Mouse (Mus musculus): ENCODE data around the gene B4galnt2. TPM values are rescaled to one million over a fixed set of nuclear protein-coding genes. Genes with fewer than 3 reads are reported as not detected.
A peak's percentile ranks its signal among the peaks of the same experiment; 100 is the strongest.

B4galnt2 gene
- polyA plus RNA-seq, 1 experiment from 2014 or later: 1.1 TPM

DNA sequence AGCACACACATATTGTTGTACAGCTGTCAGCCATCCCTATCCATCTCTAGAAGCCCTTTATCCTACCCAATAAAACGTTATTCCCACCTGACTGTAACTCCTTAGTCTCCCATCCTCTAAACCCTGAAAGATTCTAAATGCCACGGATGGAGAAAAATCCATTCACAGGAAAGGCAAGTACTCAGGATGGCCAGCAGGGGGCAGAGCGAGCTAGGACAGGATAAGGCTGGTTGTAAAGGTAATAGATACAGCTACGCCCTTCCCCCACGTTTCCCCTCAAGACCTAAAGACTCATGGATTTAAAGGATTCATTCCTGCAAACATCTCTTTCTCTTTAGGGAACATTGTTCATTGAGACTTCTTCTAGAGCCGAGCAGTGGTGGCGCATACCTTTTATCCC is 38.4 kb downstream of the B4galnt2 start:
- H3K36me3 ChIP-seq (ENCODE audit: insufficient read depth, low read length): no peaks in the 10 kb centered on the region
- H3K27me3 ChIP-seq (ENCODE audit: insufficient read depth, low read length): no peaks in the 10 kb centered on the region
- H3K9me3 ChIP-seq (replicated peaks; ENCODE audit: low read length): no peaks in the 10 kb centered on the region
- H3K27ac ChIP-seq: no peak overlapping the region
- 17% methylated on average over 7 of the region's 7 CpGs for WGBS
- no peak overlapping the region; the same call in 1 of the 2 replicates for H3K4me2 ChIP-seq (ENCODE audit: low read length)
- ATAC-seq (replicated peaks; ENCODE audit: low FRiP score, low read depth) (no peak), DNase-seq (ENCODE audit: low spot score) (peak; percentile 85)
- H3K9ac ChIP-seq (ENCODE audit: low read depth, low read length): no peak overlapping the region
- no peaks in the 10 kb centered on the region for H3K4me1 ChIP-seq (replicated peaks; ENCODE audit: insufficient read depth, low read length)
- peak; percentile 99 for TF ChIP-seq CTCF (IDR thresholded peaks at IDR 0.05; ENCODE audit: low read depth)
- H3K4me3 ChIP-seq (replicated peaks; ENCODE audit: low read depth, low read length): no peak overlapping the region

DNA sequence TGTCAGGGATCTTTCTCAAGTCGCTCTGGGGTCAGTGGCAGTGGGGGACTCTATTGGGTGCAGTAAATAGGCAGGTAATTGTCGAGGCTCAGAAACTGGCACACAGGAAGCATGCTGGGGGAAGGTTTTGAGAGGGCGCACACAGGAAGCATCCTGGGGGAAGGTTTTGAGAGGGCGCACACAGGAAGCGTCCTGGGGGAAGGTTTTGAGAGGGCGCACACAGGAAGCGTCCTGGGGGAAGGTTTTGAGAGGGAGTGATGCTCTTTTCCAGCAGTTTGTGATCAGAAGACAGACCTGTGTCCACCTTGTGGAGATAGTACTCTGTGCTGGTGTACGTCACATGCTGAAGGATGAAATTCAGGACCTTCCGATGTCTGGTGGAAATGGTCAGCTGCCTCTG is 38.9 kb downstream of the B4galnt2 start:
- WGBS: 30% methylated on average over 9 of the region's 9 CpGs
- Histone ChIP-seq H3K4me1 (replicated peaks; ENCODE audit: insufficient read depth, low read length) (no peaks in the 10 kb centered on the region), H3K9ac (ENCODE audit: low read depth, low read length) (no peak overlapping the region), H3K9me3 (replicated peaks; ENCODE audit: low read length) (no peaks in the 10 kb centered on the region), H3K27ac (no peak overlapping the region), H3K4me2 (ENCODE audit: low read length) (no peak overlapping the region; the same call in 1 of the 2 replicates), H3K27me3 (ENCODE audit: insufficient read depth, low read length) (no peaks in the 10 kb centered on the region), H3K4me3 (replicated peaks; ENCODE audit: low read depth, low read length) (no peak overlapping the region), H3K36me3 (ENCODE audit: insufficient read depth, low read length) (no peaks in the 10 kb centered on the region)
- TF ChIP-seq CTCF (IDR thresholded peaks at IDR 0.05; ENCODE audit: low read depth): no peak
- ATAC-seq (replicated peaks; ENCODE audit: low FRiP score, low read depth): no peak; the same call in 1 of the 2 replicates
- DNase-seq (ENCODE audit: low spot score): no peak

DNA sequence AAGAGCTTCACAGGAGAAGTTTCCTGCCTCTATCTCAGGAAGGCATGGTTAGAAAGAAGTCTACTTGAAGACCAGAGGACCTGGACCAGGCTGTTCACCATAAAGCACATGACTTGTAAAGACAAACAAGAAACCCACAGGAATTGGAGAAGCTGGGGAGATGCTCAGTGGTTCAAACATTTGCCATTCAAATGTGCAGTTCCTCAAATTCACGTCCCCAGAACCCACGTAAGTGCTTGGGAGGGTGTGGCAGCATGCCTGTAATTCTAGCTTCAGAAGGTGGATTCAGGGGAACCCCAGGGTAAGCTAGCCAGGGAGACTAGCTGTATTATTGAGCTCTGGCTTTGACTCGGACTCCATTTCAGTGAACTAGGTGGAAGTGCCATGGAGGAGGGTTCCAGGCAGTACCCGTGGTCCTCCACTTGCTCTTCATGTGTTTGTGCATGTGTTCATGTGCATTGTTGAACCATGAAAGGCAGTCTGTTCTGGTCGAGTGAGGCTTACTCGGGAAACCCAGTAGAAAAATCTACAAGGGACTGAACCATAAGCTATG is 44.7 kb downstream of the B4galnt2 start:
- ATAC-seq (replicated peaks; ENCODE audit: low FRiP score, low read depth) (no peak), DNase-seq (ENCODE audit: low spot score) (no peak)
- H3K27ac ChIP-seq: no peak overlapping the region
- 68% methylated on average over 6 of the region's 6 CpGs for WGBS
- no peaks in the 10 kb centered on the region for H3K36me3 ChIP-seq (ENCODE audit: insufficient read depth, low read length)
- no peak overlapping the region for H3K4me3 ChIP-seq (replicated peaks; ENCODE audit: low read depth, low read length)
- no peaks in the 10 kb centered on the region for H3K4me1 ChIP-seq (replicated peaks; ENCODE audit: insufficient read depth, low read length)
- H3K27me3 ChIP-seq (ENCODE audit: insufficient read depth, low read length): 0 out of 2 replicates have a peak, but pooled peaks cover 3% of the 10 kb centered on the region
- H3K9me3 ChIP-seq (replicated peaks; ENCODE audit: low read length): no peaks in the 10 kb centered on the region
- TF ChIP-seq CTCF (IDR thresholded peaks at IDR 0.05; ENCODE audit: low read depth): no peak
- no peak overlapping the region for H3K9ac ChIP-seq (ENCODE audit: low read depth, low read length)
- no peak overlapping the region for H3K4me2 ChIP-seq (ENCODE audit: low read length)

DNA sequence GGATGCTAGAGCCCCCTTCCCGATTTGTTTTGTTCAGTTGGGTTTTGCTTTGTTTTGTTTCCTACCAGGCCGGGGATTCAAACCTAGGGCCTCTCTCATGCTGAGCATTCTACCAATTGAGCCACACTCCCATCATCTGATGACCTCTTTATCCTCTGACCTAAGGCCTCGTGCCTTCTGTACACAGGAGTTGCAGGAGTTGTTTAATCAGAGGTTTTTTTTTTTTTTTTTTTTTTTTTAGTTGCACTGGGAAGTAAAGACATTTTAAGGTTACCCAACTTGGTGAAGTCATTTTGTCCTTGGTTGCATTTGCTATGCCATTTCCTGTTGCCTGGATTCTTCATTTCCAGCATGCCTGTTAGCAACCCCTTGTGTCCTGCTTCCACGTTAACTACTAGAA is 45.2 kb downstream of the B4galnt2 start:
- DNase-seq (ENCODE audit: low spot score) (no peak), ATAC-seq (replicated peaks; ENCODE audit: low FRiP score, low read depth) (no peak)
- Histone ChIP-seq H3K4me2 (ENCODE audit: low read length) (no peak overlapping the region), H3K27ac (no peak overlapping the region), H3K27me3 (ENCODE audit: insufficient read depth, low read length) (0 out of 2 replicates have a peak, but pooled peaks cover 3% of the 10 kb centered on the region), H3K9me3 (replicated peaks; ENCODE audit: low read length) (no peaks in the 10 kb centered on the region), H3K36me3 (ENCODE audit: insufficient read depth, low read length) (no peaks in the 10 kb centered on the region), H3K9ac (ENCODE audit: low read depth, low read length) (no peak overlapping the region), H3K4me1 (replicated peaks; ENCODE audit: insufficient read depth, low read length) (no peaks in the 10 kb centered on the region), H3K4me3 (replicated peaks; ENCODE audit: low read depth, low read length) (no peak overlapping the region)
- WGBS: 73% methylated on average over 4 of the region's 4 CpGs
- TF ChIP-seq CTCF (IDR thresholded peaks at IDR 0.05; ENCODE audit: low read depth): no peak

DNA sequence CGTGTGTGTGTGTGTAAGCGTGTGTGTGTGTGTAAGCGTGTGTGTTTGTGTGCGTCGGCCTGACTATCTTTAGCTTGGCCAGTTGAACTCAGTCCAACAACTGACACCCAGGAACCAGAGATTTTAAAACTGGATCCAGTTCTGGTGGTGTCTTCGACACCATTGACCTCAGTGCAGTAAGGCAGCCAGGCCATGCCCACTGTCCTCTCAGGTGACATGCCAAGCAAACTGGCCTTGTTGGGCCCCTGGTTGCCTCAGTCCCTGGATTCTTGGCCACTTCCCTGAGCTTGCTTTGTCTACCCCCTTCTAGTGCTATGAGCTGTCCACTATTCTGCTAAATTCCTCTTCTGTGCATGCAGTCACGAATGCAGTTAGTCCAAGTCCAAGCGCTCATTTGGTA is 53.3 kb downstream of the B4galnt2 start:
- H3K27me3 ChIP-seq (ENCODE audit: insufficient read depth, low read length): no peaks in the 10 kb centered on the region
- no peak for TF ChIP-seq CTCF (IDR thresholded peaks at IDR 0.05; ENCODE audit: low read depth)
- no peaks in the 10 kb centered on the region for H3K9me3 ChIP-seq (replicated peaks; ENCODE audit: low read length)
- DNase-seq (ENCODE audit: low spot score): no peak
- H3K4me2 ChIP-seq (ENCODE audit: low read length): no peak overlapping the region
- H3K36me3 ChIP-seq (ENCODE audit: insufficient read depth, low read length): no peaks in the 10 kb centered on the region
- H3K27ac ChIP-seq: no peak overlapping the region
- H3K4me1 ChIP-seq (replicated peaks; ENCODE audit: insufficient read depth, low read length): 0 out of 2 replicates have a peak, but pooled peaks cover 8% of the 10 kb centered on the region
- WGBS: 94% methylated on average over 8 of the region's 8 CpGs
- no peak for ATAC-seq (replicated peaks; ENCODE audit: low FRiP score, low read depth)
- no peak overlapping the region for H3K4me3 ChIP-seq (replicated peaks; ENCODE audit: low read depth, low read length)
- no peak overlapping the region for H3K9ac ChIP-seq (ENCODE audit: low read depth, low read length)

DNA sequence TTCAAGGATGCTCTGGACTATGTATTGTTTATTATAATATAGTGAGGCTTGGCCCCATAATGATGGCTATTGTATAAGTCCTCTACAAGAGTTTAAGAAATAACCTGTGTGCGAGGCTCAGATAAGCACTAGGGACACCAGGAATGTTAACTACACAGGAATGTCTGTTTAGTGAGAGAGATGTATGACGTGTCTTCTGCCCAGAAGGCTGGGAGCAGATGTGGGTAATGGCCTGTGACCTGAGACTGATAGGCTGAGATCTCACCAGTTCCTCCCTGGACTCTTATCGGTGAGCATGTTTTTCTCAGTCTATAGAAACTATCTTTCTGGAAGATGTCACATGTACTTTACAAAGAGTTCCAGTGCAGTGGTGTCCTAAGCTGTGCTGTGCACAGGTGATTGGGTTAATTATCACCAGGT is 54.6 kb downstream of the B4galnt2 start:
- H3K9me3 ChIP-seq (replicated peaks; ENCODE audit: low read length): no peaks in the 10 kb centered on the region
- peak; percentile 70 for DNase-seq (ENCODE audit: low spot score)
- H3K4me2 ChIP-seq (ENCODE audit: low read length): peak overlapping the region; percentile 75
- 0 out of 2 replicates have a peak, but pooled peaks cover 8% of the 10 kb centered on the region for H3K4me1 ChIP-seq (replicated peaks; ENCODE audit: insufficient read depth, low read length)
- peak overlapping the region; percentile 71; the same call in 1 of the 2 replicates for H3K9ac ChIP-seq (ENCODE audit: low read depth, low read length)
- H3K27me3 ChIP-seq (ENCODE audit: insufficient read depth, low read length): no peaks in the 10 kb centered on the region
- ATAC-seq (replicated peaks; ENCODE audit: low FRiP score, low read depth): 0 out of 2 replicates have a peak, but pooled peaks have one; percentile 9
- no peaks in the 10 kb centered on the region for H3K36me3 ChIP-seq (ENCODE audit: insufficient read depth, low read length)
- no peak overlapping the region for H3K27ac ChIP-seq
- peak overlapping the region; percentile 69 for H3K4me3 ChIP-seq (replicated peaks; ENCODE audit: low read depth, low read length)
- 12% methylated on average over 3 of the region's 3 CpGs for WGBS
- TF ChIP-seq CTCF (IDR thresholded peaks at IDR 0.05; ENCODE audit: low read depth): no peak
